Mouse (Mus musculus) lung, adult 2 months (tissue): Measurements from ENCODE around the gene Limd1. TPM values are rescaled to one million over a fixed set of nuclear protein-coding genes. Genes with fewer than 3 reads are reported as not detected.

ENCODE experiments used
- DNase-seq: peaks from one replicate; pipeline ENCODE4 v3.0.0; 2022
- H3K4me1 ChIP-seq: fragments of 200-500 bp; 2 replicates; pipeline ENCODE4 v1.6.1; 2011; ENCODE audit warnings: low read length; ENCODE audit not compliant: control insufficient read depth, insufficient read depth
- H3K4me3 ChIP-seq: fragments of 200-500 bp; replicated peaks from 2 replicates; pipeline ENCODE3; 2011; ENCODE audit warnings: low read depth, mild to moderate bottlenecking, control low read depth, low read length; ENCODE audit errors: extremely low read depth
- CTCF ChIP-seq: fragments of 200-500 bp; IDR thresholded peaks from 2 replicates; pipeline ENCODE4 v1.5.1; 2011; ENCODE audit warnings: mild to moderate bottlenecking, low read length, control low read depth; ENCODE audit not compliant: insufficient read depth
- POLR2A ChIP-seq: fragments of 200-500 bp; IDR thresholded peaks from 2 replicates; pipeline ENCODE4 v1.6.1; 2011; ENCODE audit warnings: low read depth, mild to moderate bottlenecking, control low read depth, low read length, borderline replicate concordance; ENCODE audit errors: extremely low read depth
- WGBS: fragments of 180-500 bp; shearing (Covaris S2); methylation state at CpG from one replicate; pipeline ENCODE4 v1.1.7; 2018; 5-methylcytosine and 5-hydroxymethylcytosine counted together
- polyA plus RNA-seq: library from polyadenylated mRNA; depleted of rRNA; stranded (reverse); fragments of >200 nt; gene quantifications from 2 replicates; pipeline ENCODE4 v1.2.3, GENCODE M21; 2012

Limd1 gene
- polyA plus RNA-seq, 1 experiment, result 73.5 TPM

DNA sequence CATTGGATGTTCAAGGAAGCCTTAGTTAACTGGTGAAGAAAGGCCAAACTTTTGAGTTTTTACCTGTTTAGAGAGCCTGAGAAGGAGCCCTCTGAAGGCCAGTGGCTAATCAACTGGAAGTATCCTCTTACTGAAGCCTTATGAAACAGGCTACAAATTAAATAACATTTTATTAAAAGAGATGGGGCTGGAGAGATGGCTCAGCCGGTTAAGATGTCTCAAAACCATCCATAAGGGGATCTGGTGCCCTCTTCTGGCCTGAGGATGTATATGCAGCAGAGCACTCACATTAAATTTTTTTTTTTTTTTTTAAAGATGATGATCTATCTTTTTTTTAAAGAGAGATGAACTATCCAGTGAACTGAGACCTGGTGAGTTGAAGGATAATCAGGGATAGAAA is 46.6 kb downstream of the Limd1 start:
- Histone ChIP-seq H3K4me3 (no peak overlapping the region), H3K4me1 (no peaks in the 10 kb centered on the region; the same call in 1 of the 2 replicates)
- DNase-seq, result peak; percentile 36
- TF ChIP-seq CTCF, result peak; percentile 29; the same call in 1 of the 2 replicates
- TF ChIP-seq POLR2A, result no peak
- WGBS, result 3% methylated on average over 1 of the region's 1 CpGs

DNA sequence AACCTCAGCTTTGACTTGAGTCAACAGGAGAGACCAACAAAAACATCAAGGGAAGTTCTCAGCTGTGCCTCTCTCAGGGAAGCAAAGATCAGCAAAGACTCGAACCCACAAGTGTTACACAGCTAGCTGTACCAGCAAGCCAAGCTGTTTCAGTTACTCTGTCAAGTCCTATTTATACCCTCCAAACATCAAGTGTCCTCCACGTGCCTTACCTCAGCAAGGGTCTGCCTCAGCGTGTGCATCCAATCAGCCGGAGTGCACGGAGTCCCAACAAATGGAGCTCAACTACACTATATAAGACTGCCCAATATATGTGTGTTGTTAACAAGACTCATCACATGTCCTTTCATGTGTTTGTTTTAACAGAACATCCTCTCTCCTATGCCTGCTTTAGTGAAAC is 48.0 kb downstream of the Limd1 start:
- no peak for TF ChIP-seq POLR2A
- no peak for TF ChIP-seq CTCF
- Histone ChIP-seq H3K4me3 (no peak overlapping the region), H3K4me1 (peaks cover 5% of the 10 kb centered on the region)
- WGBS, result 74% methylated on average over 5 of the region's 5 CpGs
- no peak for DNase-seq

DNA sequence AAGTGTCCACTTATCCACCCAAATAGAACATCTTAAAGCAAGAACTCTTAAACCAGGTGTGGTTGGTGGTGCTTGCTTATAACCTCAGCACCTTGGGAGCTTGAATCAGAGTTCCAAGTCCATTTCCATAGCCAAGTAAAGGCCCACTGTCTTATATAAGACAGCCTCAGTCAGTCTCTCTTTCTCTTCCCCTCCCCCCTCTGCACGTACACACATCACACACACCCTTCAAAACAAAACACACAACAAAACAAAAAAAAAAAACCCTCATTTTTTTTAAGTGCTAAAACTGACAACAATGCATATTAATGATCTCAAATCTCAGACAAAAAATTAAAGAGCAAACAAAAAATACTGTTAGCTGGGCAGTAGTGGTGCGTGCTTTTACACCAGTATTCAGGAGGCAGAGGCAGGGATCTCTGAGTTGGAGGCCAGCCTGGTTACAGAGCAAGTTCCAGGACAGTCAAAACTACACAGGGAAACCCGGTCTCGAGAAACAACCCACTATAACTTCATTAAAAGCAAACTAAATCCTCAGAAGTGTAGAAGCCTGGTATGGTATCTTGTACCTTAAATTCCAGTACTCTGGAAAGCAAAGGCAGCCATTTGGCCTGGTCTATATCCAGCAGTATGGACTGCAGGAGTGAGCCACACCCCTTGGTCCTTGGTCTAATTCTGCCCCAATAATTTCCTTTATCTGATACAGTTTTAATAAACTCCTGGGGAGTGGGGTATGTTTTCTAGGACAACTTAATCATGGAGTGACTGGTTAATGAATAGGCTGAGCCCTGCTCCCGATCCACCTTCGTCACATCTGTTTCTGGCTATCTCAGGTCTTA is 49.8 kb downstream of the Limd1 start:
- TF ChIP-seq CTCF (no peak), POLR2A (no peak)
- DNase-seq, result no peak
- WGBS, result 21% methylated on average over 6 of the region's 6 CpGs

GRCm38 (mm10) chr9:123528926-123529295 is 50.4 kb downstream of the Limd1 start:
- H3K4me1 ChIP-seq, result peaks cover 5% of the 10 kb centered on the region
- 1% methylated on average over 17 of the region's 17 CpGs for WGBS
- H3K4me3 ChIP-seq, result peak overlapping the region; percentile 54
- 0 out of 2 replicates have a peak, but pooled peaks have one; percentile 23 for TF ChIP-seq POLR2A
- TF ChIP-seq CTCF, result no peak
- peak; percentile 53 for DNase-seq

More for the DNA sequence above, 49.8 kb downstream of the Limd1 start:
- Histone ChIP-seq H3K4me1 (peaks cover 5% of the 10 kb centered on the region), H3K4me3 (peak overlapping the region; percentile 54)

- under 1% methylated on average over 79 of the region's 79 CpGs for WGBS
- peak; percentile 95 for DNase-seq
- TF ChIP-seq POLR2A (peak; percentile 80; the same call in 1 of the 2 replicates), CTCF (no peak)
- Histone ChIP-seq H3K4me3 (peak within 1 kb of the TSS; percentile 87), H3K4me1 (peaks cover 5% of the 10 kb centered on the region)
Observed at GRCm38 (mm10) chr9:123529392-123530157, 51.1 kb downstream of the Limd1 start, which contains the start of gene Sacm1l. Gene Sacm1l (plus strand): TSS chr9:123529759.

GRCm38 (mm10) chr9:123530158-123530475 is 51.6 kb downstream of the Limd1 start:
- Histone ChIP-seq H3K4me3 (peak overlapping the region; percentile 87), H3K4me1 (peaks cover 5% of the 10 kb centered on the region)
- TF ChIP-seq CTCF (no peak), POLR2A (no peak)
- DNase-seq, result no peak
- WGBS, result under 1% methylated on average over 13 of the region's 13 CpGs

- 12% methylated on average over 11 of the region's 11 CpGs for WGBS
- Histone ChIP-seq H3K4me1 (peaks cover 5% of the 10 kb centered on the region), H3K4me3 (peak overlapping the region; percentile 87)
- no peak for DNase-seq
- TF ChIP-seq CTCF, result no peak
- TF ChIP-seq POLR2A, result no peak
Observed at GRCm38 (mm10) chr9:123530566-123531130, 52.1 kb downstream of the Limd1 start.

- H3K4me3 ChIP-seq, result no peak overlapping the region
Observed at GRCm38 (mm10) chr9:123531234-123531633, 52.7 kb downstream of the Limd1 start.

GRCm38 (mm10) chr9:123536613-123537012 is 58.1 kb downstream of the Limd1 start:
- no peak for DNase-seq
- no peak for TF ChIP-seq CTCF
- TF ChIP-seq POLR2A, result no peak
- H3K4me3 ChIP-seq, result no peak overlapping the region
- H3K4me1 ChIP-seq, result peaks cover 7% of the 10 kb centered on the region
- 89% methylated on average over 2 of the region's 2 CpGs for WGBS

More at GRCm38 (mm10) chr9:123531234-123531633, 52.7 kb downstream of the Limd1 start:
- TF ChIP-seq POLR2A (no peak), CTCF (no peak)
- no peak for DNase-seq
- H3K4me1 ChIP-seq, result peaks cover 7% of the 10 kb centered on the region
